Mouse (Mus musculus): Measurements from ENCODE around the gene Fastkd1.
"Not testable (repeated sequence)": the region's sequence is repeated elsewhere in the genome, so short reads cannot be mapped to it uniquely, and the experiment has no call there.

Fastkd1 gene

DNA sequence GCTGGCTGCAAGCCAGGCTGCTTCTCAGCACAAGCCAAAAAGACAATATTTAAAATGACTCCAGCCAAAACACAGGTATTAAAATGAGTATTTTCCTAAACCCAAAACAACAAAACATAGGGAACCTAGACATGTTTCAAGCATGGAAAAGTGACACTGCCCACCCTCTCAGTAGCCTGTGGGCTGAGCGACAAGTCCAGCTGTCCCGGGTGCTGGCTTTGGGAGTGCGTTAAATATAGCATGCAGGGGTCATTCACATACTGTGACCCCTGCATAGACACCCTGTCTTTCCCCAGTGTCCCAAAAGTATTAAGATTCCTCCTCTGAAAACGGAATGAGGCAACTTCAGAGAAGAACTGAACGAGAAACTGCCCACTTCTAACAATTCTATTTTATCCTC lies 39.6 kb downstream of the Fastkd1 start:
- in situ Hi-C loops (cut with MboI, MseI): no loop called here

DNA sequence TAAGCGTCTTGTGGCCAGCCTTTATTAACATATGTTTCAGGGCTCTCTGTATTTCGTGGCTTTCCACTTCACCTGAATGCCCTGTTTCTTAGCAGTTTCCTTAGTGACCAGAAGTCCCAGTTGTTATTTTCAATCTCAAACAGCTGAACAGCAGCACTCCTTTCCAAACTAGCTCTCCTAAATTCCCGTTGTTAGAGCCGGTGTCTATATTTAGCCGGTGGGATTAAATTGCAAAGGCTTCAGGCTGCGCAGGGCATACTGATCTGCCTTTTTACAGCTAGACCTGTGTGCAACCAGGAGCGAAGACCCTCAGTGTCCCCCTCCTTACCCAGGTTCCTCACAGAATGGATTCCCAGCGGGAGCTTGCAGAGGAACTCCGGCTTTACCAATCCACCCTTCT lies 43.5 kb downstream of the Fastkd1 start, which contains the start of gene Klhl41:
TSS of gene Klhl41 (plus strand) at position 268 of the 400 bp plus-strand sequence.
- in situ Hi-C loops (cut with MboI, MseI): no loop called here

DNA sequence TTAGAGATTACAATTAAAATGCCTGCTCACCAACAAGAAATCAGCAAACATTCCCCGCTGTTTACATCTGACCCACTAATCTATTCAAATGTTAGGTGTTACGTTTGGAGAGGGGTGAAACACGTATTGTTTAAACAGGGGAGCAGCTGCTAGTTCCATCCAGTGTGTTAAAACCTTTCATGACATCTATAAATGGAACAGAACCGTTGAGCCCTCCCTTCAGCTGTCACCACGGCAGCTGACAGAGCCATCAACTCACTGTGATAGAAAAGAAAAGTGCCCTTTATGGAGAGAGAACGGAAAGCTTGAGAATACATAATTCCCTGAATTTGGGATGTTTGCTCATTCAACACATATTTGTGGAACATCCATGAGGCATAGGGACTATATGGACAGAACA lies 44.9 kb downstream of the Fastkd1 start:
- in situ Hi-C loops (cut with MboI, MseI): no loop called here

DNA sequence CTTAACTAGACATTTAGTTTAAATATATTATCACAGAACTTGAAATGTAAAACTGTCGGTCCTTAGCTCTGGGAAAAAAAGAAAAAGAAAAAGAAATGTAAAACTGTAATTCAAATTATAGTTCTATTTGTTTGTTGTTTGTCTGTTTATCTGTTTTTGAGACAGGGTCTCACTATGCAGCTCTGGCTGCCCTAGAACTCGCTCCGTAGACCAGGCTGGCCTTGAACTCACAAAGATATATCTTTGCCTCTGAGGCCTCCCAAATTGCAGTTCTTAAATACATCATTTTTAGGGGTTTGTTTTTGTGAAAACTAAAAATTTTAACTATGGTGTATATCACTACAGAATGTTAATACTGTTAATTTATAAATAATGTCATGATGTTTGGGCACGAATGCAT lies 45.7 kb downstream of the Fastkd1 start:
- in situ Hi-C loops (cut with MboI, MseI): no loop called here

DNA sequence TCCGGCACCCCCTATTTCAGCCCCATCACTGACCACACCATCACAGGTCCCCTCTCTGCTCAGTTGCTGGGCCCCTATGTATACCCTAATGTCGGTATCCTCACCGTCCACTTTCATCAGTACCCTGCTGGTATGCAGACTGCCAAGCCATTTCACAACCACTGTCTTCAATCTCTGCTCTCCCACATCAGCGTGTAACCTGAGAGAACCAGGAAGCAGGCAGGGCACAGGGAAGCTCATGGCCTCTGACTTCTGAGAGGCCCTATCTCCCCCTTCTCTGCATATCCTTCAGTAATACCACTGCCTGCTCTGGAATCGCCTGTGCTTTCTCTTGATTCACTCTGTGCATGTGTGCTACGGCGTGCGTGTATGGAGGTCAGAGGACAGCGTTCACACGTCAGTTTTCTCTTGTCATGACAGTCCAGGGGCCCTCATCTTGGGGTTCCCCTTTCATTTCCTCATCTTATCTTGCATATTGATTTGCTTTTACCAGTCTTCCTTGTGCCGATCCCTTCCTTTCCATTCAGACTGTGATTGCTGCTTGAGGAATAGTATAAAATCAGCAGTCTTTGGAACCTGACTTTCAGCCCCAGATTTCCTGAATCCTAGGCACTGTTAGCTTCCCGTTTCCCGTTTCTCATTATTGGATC lies 49.4 kb downstream of the Fastkd1 start:
- in situ Hi-C loops (cut with MboI, MseI): no loop called here

DNA sequence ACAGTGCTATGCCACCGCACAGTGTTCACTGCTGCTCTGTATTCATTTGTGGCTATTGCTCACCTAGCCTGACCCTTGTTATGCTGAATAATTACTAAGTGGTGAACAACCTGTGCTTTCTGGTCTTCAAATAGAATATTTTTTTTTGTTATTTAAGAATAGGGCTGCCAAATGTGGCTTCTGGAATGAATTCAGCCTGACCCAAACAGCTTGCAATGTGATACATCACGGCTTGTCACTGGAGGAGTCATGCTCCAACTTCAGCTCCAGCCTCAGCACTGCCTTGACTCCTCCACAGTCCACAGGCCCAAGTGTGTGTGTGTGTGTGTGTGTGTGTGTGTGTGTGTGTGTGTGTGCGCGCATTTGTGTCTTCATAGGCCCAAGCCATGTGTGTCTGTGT lies 54.0 kb downstream of the Fastkd1 start:
- in situ Hi-C loops (cut with MboI, MseI): no loop called here

DNA sequence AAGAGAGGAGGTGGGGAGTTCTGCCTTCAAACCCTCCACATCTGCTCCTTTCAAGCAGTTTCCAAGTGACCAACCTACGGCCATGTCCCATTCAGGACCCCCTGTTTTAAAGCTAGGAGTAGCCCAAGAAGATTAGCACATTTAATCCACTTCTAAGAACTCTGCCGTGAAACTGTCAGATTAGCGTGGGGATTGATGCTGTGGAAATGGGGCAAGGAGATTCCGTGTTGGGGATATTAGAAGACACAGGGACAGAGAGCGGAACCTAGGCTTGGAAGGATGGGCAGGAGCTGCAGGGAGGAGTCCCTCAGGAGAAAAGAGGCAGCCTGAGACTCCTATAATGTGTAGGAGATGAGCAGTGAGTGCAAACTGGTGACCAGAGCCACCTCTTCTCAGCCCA lies 63.6 kb downstream of the Fastkd1 start:
- in situ Hi-C loops (cut with MboI, MseI): no loop called here

DNA sequence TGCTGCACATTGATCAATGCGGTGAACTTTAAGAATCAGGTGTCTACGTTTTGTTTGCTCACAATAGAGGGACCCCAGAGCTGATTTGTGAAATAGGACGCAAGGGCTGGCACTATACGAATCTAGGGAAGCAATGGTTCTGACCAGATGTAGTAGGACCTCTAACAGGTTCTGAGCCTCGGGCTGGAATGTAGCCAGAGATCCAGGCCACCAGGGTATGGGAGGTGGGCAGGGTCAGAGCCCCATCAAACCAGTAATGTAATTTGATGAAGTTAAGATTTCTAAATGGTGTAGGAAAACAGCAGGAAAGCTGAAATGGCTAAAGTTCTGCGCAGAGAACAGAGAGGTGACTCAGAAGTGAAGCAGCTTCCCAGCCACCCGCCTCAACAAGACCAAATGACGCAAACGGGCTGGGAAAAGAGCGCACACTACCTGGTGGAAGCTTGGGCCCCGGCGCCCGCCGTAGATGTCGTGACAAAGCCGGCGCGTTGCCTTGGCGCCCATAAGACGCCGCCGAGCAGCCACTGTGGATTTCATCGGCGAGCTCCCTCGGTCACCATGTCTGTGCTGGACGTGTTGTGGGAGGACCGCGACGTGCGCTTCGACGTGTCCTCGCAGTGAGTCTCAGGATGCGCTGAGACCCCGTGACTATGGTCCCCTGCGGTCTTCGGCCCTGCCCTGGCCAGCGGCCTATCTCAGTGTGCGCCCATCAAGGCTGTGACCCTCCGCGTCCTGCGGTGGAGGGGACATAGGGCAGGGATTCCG lies 66.4 kb downstream of the Fastkd1 start, which contains the start of gene Bbs5:
TSS of gene Bbs5 (plus strand) at position 446 of the 765 bp plus-strand sequence.
- in situ Hi-C loops (cut with MboI, MseI): no loop called here

DNA sequence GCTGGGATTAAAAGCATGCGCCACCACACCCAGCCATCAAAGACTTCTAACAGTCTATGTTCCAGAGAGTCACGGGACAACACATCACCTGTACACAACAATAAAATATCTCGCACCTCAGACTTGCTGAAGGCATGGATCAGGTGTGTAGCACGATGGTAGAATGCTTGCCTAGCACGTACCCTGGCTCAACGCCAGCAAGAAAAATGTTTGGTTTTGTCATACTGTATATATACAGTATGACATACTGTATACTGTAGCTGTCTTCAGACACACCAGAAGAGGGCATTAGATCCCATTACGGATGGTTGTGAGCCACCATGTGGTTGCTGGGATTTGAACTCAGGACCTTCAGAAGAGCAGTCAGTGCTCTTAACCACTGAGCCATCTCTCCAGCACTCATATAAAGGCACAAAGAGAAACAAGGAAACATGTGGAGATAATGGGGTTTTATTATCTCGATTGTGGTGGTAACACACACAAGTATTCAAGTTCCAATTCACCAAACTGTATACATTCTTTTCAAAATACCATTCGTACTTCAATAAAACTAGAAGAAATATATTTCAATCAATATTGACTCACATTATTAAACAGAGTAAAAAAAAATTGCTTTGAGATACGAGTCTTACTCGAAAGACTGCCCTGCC lies 68.2 kb downstream of the Fastkd1 start:
- in situ Hi-C loops (cut with MboI, MseI): no loop called here

DNA sequence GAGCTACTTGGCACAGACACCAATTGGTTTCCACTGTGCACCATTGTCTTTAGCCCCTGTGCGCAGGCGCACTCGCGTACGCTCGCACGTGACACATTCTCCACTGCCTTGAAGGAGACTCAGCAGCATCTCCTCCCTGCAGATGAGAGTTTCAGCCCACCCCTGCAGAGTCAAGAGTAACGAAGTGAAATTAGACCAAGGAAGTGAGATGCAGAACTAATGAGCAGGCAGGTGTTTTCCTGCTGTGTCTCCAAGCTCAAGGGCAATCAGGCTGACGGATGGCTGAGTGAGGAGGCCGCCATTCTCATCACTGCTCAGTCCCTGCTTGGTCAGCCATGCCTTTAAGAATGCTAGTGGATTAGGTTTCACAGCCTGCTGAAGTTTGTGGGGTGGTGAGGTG lies 73.2 kb downstream of the Fastkd1 start:
- in situ Hi-C loops (cut with MboI, MseI): no loop called here

DNA sequence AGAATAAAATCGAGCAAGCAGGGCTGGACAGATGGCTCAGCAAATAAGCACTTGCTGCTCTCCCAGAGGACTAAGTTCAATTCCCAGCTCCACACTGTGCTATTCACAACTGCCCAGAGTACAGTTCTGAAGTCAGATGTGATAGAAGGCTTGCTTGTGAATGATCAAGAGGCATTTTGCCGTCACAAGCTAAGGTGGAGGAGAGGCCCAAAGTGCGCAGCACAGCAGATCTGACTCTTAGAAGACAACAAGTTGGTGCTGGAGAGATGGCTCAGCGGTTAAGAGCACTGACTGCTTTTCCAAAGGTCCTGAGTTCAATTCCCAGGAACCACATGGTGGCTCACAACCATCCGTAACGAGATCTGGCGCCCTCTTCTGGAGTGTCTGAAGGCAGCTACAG lies 75.3 kb downstream of the Fastkd1 start:
- in situ Hi-C loops (cut with MboI, MseI): not testable (repeated sequence)

All from T-helper 1 cell (primary cell).